Mouse (Mus musculus) urinary bladder, postnatal 14 days (tissue): ENCODE measurements around the gene Tcf7l2.

Experiments
- DNase-seq: peaks from one replicate; pipeline ENCODE4 v3.0.0; 2021; ENCODE audit warnings: low spot score

Gene Tcf7l2

GRCm38 (mm10) chr19:55794194-55794945 is 52.8 kb downstream of the Tcf7l2 start:
- no peak for DNase-seq

- no peak for DNase-seq
Observed at GRCm38 (mm10) chr19:55794946-55795340, 53.3 kb downstream of the Tcf7l2 start.

- no peak for DNase-seq
Observed at GRCm38 (mm10) chr19:55795349-55795748, 53.7 kb downstream of the Tcf7l2 start.

GRCm38 (mm10) chr19:55797834-55798233 is 56.2 kb downstream of the Tcf7l2 start:
- no peak for DNase-seq

GRCm38 (mm10) chr19:55799411-55799810 is 57.8 kb downstream of the Tcf7l2 start:
- no peak for DNase-seq

GRCm38 (mm10) chr19:55800059-55800458 is 58.4 kb downstream of the Tcf7l2 start:
- DNase-seq: no peak

- DNase-seq: no peak
Observed at GRCm38 (mm10) chr19:55803121-55803520, 61.5 kb downstream of the Tcf7l2 start.

- DNase-seq: no peak
Observed at GRCm38 (mm10) chr19:55803797-55804196, 62.2 kb downstream of the Tcf7l2 start.

GRCm38 (mm10) chr19:55804795-55805194 is 63.2 kb downstream of the Tcf7l2 start:
- no peak for DNase-seq

- DNase-seq: no peak
Observed at GRCm38 (mm10) chr19:55806434-55807193, 65.0 kb downstream of the Tcf7l2 start.

- DNase-seq: no peak
Observed at GRCm38 (mm10) chr19:55807194-55808053, 65.8 kb downstream of the Tcf7l2 start.

- DNase-seq: no peak
Observed at GRCm38 (mm10) chr19:55808304-55808703, 66.7 kb downstream of the Tcf7l2 start.

GRCm38 (mm10) chr19:55809539-55809938 is 67.9 kb downstream of the Tcf7l2 start:
- DNase-seq: no peak

GRCm38 (mm10) chr19:55812236-55812635 is 70.6 kb downstream of the Tcf7l2 start:
- no peak for DNase-seq

GRCm38 (mm10) chr19:55815010-55815790 is 73.6 kb downstream of the Tcf7l2 start:
- DNase-seq: no peak

- DNase-seq: no peak
Observed at GRCm38 (mm10) chr19:55816974-55817373, 75.4 kb downstream of the Tcf7l2 start.

GRCm38 (mm10) chr19:55820202-55820601 is 78.6 kb downstream of the Tcf7l2 start:
- DNase-seq: no peak

- DNase-seq: peak; percentile 44
Observed at GRCm38 (mm10) chr19:55825001-55825827, 83.6 kb downstream of the Tcf7l2 start.

- DNase-seq: no peak
Observed at GRCm38 (mm10) chr19:55825951-55826507, 84.4 kb downstream of the Tcf7l2 start.

- no peak for DNase-seq
Observed at GRCm38 (mm10) chr19:55827613-55828259, 86.1 kb downstream of the Tcf7l2 start.
